Mouse (Mus musculus) adipocyte (in vitro differentiated cells): Measurements from ENCODE around the gene Gm9507.
"Not testable (repeated sequence)": the region's sequence is repeated elsewhere in the genome, so short reads cannot be mapped to it uniquely, and the experiment has no call there.

Source experiments
- DNase-seq: peaks from one replicate; pipeline ENCODE4 v3.0.0-alpha.2; 2016; ENCODE audit warnings: low spot score

Gm9507 gene

GRCm38 (mm10) chr10:77771225-77771624, 40.4 kb downstream of the Gm9507 start, which contains the start of gene Gm3238:
TSS of gene Gm3238 (minus strand) at chr10:77771325.
- DNase-seq = not testable (repeated sequence)

GRCm38 (mm10) chr10:77769727-77770126, 41.9 kb downstream of the Gm9507 start:
- no peak for DNase-seq
